In genomic region chr3:59257740-59258664, GRCm38 (mm10) we compare ENCODE assay signal across 11 mouse cellular contexts. TPM values are rescaled to one million over a fixed set of nuclear protein-coding genes. Genes with fewer than 3 reads are reported as not detected.
DNase-seq lines count a peak whose midpoint lies in the region; ATAC-seq and TF ChIP-seq lines count a peak whose summit lies in the region.
"Had no signal": no experiment of that assay in that cellular context is flagged by ENCODE, and none has a peak within 500 bp of the region (broad histone marks: within the 10 kb centered on the region; RNA-seq: fewer than 3 reads in every experiment).

No protein-coding gene starts in this region.

- peaks cover 7% of the 10 kb centered on the region for H3K4me1 ChIP-seq in embryonic facial prominence, embryonic 13.5 days
- no peaks in the 10 kb centered on the region for H3K4me1 ChIP-seq in neural tube, embryonic 15.5 days
- no peaks in the 10 kb centered on the region for H3K4me1 ChIP-seq in kidney, adult 2 months (ENCODE audit: control insufficient read depth, insufficient read depth, low read length)
- H3K4me1 ChIP-seq: heart, embryonic 10.5 days had no signal

- no peak for DNase-seq in layer of hippocampus, adult 2 months (ENCODE audit: low spot score in 2 of 2)
- DNase-seq in layer of hippocampus, adult 18-20 months (ENCODE audit: low spot score in 2 of 2), result no peak
- DNase-seq in thymus, postnatal 25 days, result peak; percentile 87
- DNase-seq in kidney, adult 2 months, result no peak
- no peak for DNase-seq in heart, postnatal 36 days
- DNase-seq: layer of hippocampus, adult 9-11 months had no signal

- H3K27ac ChIP-seq in layer of hippocampus, adult 2 months, result peak overlapping the region; percentile 46; the same call in 1 of the 2 replicates
- H3K27ac ChIP-seq in embryonic facial prominence, embryonic 13.5 days, result 0 out of 2 replicates have a peak overlapping the region, but pooled peaks have one; percentile 16
- no peak overlapping the region for H3K27ac ChIP-seq in neural tube, embryonic 15.5 days (replicated peaks)
- H3K27ac ChIP-seq in kidney, adult 2 months (ENCODE audit: insufficient read depth, low read depth, low read length), result no peak overlapping the region
- H3K27ac ChIP-seq: heart, embryonic 10.5 days; midbrain, embryonic 10.5 days had no signal

- intact Hi-C loops in heart, postnatal 36 days (cut with DNase I), result no loop called here

- TF ChIP-seq CTCF in layer of hippocampus, adult 2 months (conservative IDR thresholded peaks at IDR 0.05), result no peak
- TF ChIP-seq CTCF in kidney, adult 2 months (conservative IDR thresholded peaks at IDR 0.05; ENCODE audit: insufficient read depth, insufficient read length, low read depth, low read length), result no peak

- no peak overlapping the region for H3K9ac ChIP-seq in embryonic facial prominence, embryonic 13.5 days
- H3K9ac ChIP-seq in neural tube, embryonic 15.5 days (replicated peaks), result no peak overlapping the region

- H3K27me3 ChIP-seq in embryonic facial prominence, embryonic 13.5 days, result no peaks in the 10 kb centered on the region
- H3K27me3 ChIP-seq in neural tube, embryonic 15.5 days (replicated peaks), result no peaks in the 10 kb centered on the region
- H3K27me3 ChIP-seq in kidney, adult 2 months (replicated peaks; ENCODE audit: control insufficient read depth, insufficient read depth, low read length), result no peaks in the 10 kb centered on the region

- no peaks in the 10 kb centered on the region for H3K9me3 ChIP-seq in embryonic facial prominence, embryonic 13.5 days
- H3K9me3 ChIP-seq in neural tube, embryonic 15.5 days (replicated peaks), result no peaks in the 10 kb centered on the region
- H3K9me3 ChIP-seq: heart, embryonic 10.5 days; midbrain, embryonic 10.5 days had no signal

- no peak overlapping the region for H3K4me3 ChIP-seq in layer of hippocampus, adult 2 months
- H3K4me3 ChIP-seq in embryonic facial prominence, embryonic 13.5 days, result no peak overlapping the region
- no peak overlapping the region for H3K4me3 ChIP-seq in neural tube, embryonic 15.5 days (replicated peaks)
- H3K4me3 ChIP-seq in kidney, adult 2 months (ENCODE audit: insufficient read depth, low read depth, low read length), result no peak overlapping the region
- H3K4me3 ChIP-seq: heart, embryonic 10.5 days; midbrain, embryonic 10.5 days had no signal

- no peak for ATAC-seq in embryonic facial prominence, embryonic 13.5 days (ENCODE audit: insufficient number of reproducible peaks, insufficient read depth, low FRiP score, low TSS enrichment, low read depth)
- ATAC-seq in neural tube, embryonic 15.5 days (ENCODE audit: low FRiP score), result peak; percentile 41; the same call in 1 of the 2 replicates

- peak overlapping the region; percentile 37 for H3K4me2 ChIP-seq in embryonic facial prominence, embryonic 13.5 days
- H3K4me2 ChIP-seq in neural tube, embryonic 15.5 days, result no peak overlapping the region
- H3K4me2 ChIP-seq: liver, embryonic 11.5 days had no signal

- 37% methylated on average over 20 of the region's 20 CpGs for WGBS in embryonic facial prominence, embryonic 13.5 days
- 82% methylated on average over 20 of the region's 20 CpGs for WGBS in neural tube, embryonic 15.5 days
- 85% methylated on average over 20 of the region's 20 CpGs for WGBS in kidney, adult 2 months

- no peak for TF ChIP-seq POLR2A in kidney, adult 2 months (IDR thresholded peaks at IDR 0.05; ENCODE audit: low read depth, low read length)

- no peaks in the 10 kb centered on the region for H3K36me3 ChIP-seq in embryonic facial prominence, embryonic 13.5 days
- peaks cover 3% of the 10 kb centered on the region; the same call in 1 of the 2 replicates for H3K36me3 ChIP-seq in neural tube, embryonic 15.5 days
- H3K36me3 ChIP-seq in kidney, adult 2 months (ENCODE audit: control insufficient read depth, insufficient read depth, low read length), result no peaks in the 10 kb centered on the region
- H3K36me3 ChIP-seq: midbrain, embryonic 10.5 days had no signal

RNA-seq across cellular contexts. Expression of gene P2ry12, which starts 4.7 kb away (rescaled TPM):
- total RNA-seq in layer of hippocampus, adult 2 months (2021), result 10 to 100 TPM; 38.5 to 43.3 TPM
- total RNA-seq in layer of hippocampus, adult 18-20 months (2021), result 10 to 100 TPM; 42.4 to 44.3 TPM
- polyA plus RNA-seq in embryonic facial prominence, embryonic 13.5 days (2015; fragmentation: Nextera tagmentation; extraction: Ambion mirVana), result 1.5 and 1.9 TPM in 2 replicates
- polyA plus RNA-seq in neural tube, embryonic 15.5 days (2015; fragmentation: Nextera tagmentation; extraction: Ambion mirVana), result 8.1 and 8.6 TPM in 2 replicates
- 0.75 and 1.5 TPM in 2 replicates for polyA plus RNA-seq in kidney, adult 2 months (2012; rRNA removed)
- 1 to 10 TPM; 2.3 to 2.6 TPM for total RNA-seq in heart, postnatal 36 days (2021)

RNA-seq across cellular contexts. Expression of gene P2ry13, which starts 47.3 kb away (rescaled TPM):
- 10 to 100 TPM in 1 of 2 experiments, 1 to 10 TPM in 1; 9.4 to 10.1 TPM for total RNA-seq in layer of hippocampus, adult 2 months (2021)
- 1 to 10 TPM; 7.9 to 9.8 TPM for total RNA-seq in layer of hippocampus, adult 18-20 months (2021)
- 1.0 and 1.2 TPM in 2 replicates for polyA plus RNA-seq in embryonic facial prominence, embryonic 13.5 days (2015; fragmentation: Nextera tagmentation; extraction: Ambion mirVana)
- 1.9 and 2.3 TPM in 2 replicates for polyA plus RNA-seq in neural tube, embryonic 15.5 days (2015; fragmentation: Nextera tagmentation; extraction: Ambion mirVana)
- polyA plus RNA-seq in kidney, adult 2 months (2012; rRNA removed), result 0.29 and 1.3 TPM in 2 replicates
- 1 to 10 TPM in 1 of 2 experiments, under 1 TPM in 1; 0.64 to 1.1 TPM for total RNA-seq in heart, postnatal 36 days (2021)

Comparison
In these comparisons a context has a peak if more than half of its experiments do, and no peak if none do; other contexts are left out.
1. H3K27ac ChIP-seq: peak in layer of hippocampus, adult 2 months (single experiment) and embryonic facial prominence, embryonic 13.5 days (single experiment); none in neural tube, embryonic 15.5 days (single experiment) and kidney, adult 2 months (single experiment).
2. RNA of gene P2ry12, which starts 4.7 kb away (total RNA-seq): 42.4 to 44.3 TPM in layer of hippocampus, adult 18-20 months and 38.5 to 43.3 TPM in layer of hippocampus, adult 2 months; 2.3 to 2.6 TPM in heart, postnatal 36 days; every median in the first group is over 10 times any median in the second.
3. RNA of gene P2ry13, which starts 47.3 kb away (total RNA-seq): 9.4 to 10.1 TPM in layer of hippocampus, adult 2 months and 7.9 to 9.8 TPM in layer of hippocampus, adult 18-20 months; 0.64 to 1.1 TPM in heart, postnatal 36 days; every median in the first group is over 4 times any median in the second.